Mouse (Mus musculus): ENCODE results near the gene Sdhb. TPM values are rescaled to one million over a fixed set of nuclear protein-coding genes. Genes with fewer than 3 reads are reported as not detected.

The Sdhb gene
- polyA plus RNA-seq, 1 experiment: 165 TPM

- DNase-seq (ENCODE audit: low read depth): no peak
Measured at GRCm38 (mm10) chr4:140948481-140948880, 12.5 kb upstream of the Sdhb start.

- no peak for DNase-seq (ENCODE audit: low read depth)
Measured at GRCm38 (mm10) chr4:140949052-140949451, 12.0 kb upstream of the Sdhb start.

- DNase-seq (ENCODE audit: low read depth): no peak
Measured at GRCm38 (mm10) chr4:140949616-140950015, 11.4 kb upstream of the Sdhb start.

GRCm38 (mm10) chr4:140950574-140950973 lies 10.4 kb upstream of the Sdhb start:
- DNase-seq (ENCODE audit: low read depth): no peak

DNA sequence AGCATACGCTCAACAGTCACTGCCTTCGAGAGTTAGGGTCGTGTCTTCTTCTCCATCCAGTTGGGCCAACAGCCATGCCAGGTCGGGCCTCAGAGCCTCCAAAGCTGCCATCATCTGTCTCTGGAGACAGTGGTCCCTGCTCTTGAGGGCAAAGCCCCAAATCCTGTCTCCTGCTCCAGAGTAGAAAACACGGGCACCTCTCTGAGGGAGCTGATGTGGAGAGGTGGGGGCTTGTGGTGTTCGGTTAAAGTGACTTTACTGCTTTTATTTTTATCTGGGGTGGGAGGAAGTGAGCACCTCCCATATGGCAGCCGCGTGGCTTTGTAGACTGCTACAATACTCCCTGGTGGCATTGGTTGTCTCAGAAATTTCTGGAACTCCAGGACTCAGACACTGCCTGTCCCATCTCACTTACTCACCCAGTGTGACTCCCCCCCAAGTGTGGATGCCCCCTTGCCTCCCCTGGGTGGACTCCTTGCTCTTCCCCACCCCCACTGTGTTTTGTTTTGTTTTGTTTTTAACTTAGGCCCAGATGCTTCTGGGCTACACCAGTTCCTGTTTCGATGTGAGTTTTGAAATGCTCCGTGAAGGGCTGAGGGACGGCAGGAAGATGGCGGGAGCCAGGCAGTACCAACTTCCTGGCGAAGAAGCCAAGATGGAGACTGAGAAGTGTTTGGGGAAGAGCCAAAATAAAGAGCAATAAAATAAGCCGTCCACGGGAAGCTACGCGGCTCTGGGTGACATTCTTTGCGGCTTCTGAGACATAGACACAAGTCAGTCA lies 9.0 kb upstream of the Sdhb start:
- DNase-seq (ENCODE audit: low read depth): no peak

DNA sequence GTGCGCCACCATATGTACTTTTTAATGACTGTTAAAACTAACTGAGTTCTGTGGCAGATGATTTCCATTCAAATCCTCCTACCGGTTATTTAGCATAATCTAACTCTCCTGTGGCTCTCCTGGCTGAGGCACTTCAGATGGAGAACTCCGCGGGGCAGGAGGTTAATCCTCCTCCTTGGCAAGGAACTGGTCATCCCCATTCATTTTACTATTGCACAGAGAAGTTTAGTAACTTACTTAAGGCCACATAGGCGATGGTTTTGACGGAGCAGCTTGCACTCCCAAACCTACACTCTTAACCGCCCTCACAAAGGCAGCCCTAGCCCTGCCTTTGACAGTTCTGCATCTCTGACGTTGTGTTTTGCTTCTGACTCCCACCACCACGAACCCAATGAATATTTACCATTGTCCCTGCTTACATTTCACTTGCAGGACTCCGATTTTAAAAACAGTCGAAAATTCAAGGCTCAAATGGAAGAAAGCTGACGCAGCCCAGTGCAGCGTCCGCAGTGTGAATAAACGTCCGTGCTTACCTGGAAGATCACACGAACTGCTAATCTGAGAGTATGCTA lies 3.8 kb upstream of the Sdhb start:
- DNase-seq (ENCODE audit: low read depth): no peak

- no peak for DNase-seq (ENCODE audit: low read depth)
Measured at GRCm38 (mm10) chr4:140957725-140958124, 3.3 kb upstream of the Sdhb start.

GRCm38 (mm10) chr4:140958319-140958718 lies 2.7 kb upstream of the Sdhb start:
- no peak for DNase-seq (ENCODE audit: low read depth)

- no peak for DNase-seq (ENCODE audit: low read depth)
Measured at GRCm38 (mm10) chr4:140959128-140959679, 1.8 kb upstream of the Sdhb start.

GRCm38 (mm10) chr4:140959715-140960479 lies 1.1 kb upstream of the Sdhb start:
- no peak for DNase-seq (ENCODE audit: low read depth)

DNA sequence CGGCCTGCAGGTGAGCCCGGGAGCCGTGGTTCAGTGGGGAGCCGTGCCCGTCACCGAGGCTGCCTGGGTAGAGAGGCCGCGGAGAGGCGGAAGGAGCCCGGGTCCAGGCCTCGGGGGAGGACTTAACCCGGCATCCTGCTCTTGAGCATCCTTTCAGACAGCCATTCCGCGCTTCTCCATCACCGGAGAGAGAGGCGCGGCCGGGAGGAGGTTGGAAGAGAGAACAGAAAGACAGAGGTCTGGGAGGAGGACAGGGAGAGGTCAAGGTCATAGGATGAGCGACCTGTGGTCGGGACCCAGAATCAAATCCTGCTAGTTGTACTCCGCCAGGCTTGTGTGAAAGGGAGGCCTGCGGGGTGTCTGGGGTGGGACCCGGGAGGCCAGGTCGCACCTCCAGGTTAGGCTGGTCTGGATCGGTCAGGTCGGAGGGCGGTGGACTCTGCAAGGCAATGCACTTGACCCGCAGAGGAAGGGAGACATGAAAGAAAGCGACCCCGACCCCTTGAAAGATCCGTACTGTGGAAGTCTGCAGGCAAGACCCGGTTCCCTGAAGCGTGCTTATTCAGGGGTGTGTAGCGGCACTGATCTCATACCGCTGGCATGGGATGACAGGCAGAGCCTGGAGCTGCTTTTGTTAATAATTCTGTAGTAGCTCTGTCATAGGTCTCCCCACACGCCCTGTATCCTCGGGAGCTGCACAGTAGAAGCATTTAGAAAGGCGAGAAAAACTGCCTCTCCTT lies 634 bp downstream of the Sdhb start:
- no peak for DNase-seq (ENCODE audit: low read depth)

DNA sequence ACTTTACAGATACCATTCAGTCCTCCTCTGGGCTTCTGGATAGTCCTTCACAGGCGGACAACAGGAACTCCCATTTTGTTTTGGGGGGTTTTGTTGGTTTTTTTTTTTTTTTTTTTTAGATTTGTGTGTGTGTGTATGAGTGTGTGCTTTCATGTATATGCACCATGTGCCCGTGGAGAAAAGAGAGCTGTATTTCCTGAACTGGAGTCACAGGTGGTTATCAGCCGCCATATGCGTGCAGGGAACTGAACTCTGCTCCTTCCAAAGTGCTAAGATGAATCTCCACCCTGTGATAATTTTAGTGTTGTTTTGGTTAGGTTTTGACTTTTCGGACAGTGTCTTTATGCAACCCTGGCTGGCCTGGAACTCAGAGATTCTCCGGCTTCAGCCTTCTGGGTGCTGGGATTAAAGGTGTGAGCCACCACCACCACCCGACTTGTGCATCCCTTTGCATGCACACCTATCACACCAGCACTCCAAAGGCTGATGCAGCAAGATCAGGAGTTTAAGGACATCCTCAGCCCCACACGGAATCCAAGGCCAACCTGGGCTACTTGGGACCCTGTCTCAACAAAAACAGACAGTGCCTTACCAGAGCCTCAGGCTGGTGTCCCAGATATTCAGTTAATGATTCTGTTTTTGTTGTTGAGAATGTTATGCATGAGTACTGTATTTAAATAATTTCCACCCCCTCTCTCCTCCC lies 1.4 kb downstream of the Sdhb start:
- no peak for DNase-seq (ENCODE audit: low read depth)

DNA sequence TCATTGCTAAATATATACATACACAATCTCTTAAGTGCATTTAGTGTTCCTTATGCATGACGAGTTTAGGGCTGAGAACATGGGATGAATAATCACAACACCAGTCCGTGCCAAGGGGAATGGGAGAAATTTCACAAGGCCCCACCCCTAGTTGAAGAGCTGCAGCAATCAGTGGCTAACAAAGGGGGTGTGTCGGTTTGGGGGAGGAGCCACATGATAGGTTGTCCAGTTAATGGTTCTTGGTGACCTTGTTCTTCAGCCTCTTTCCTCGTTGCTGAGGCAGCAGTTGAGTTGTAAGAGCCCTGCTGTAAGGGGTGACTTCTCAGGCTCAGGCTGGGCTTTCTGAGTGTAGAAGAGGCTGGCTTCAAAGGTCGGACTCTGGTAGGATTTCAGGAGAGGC lies 1.9 kb downstream of the Sdhb start:
- no peak for DNase-seq (ENCODE audit: low read depth)

- no peak for DNase-seq (ENCODE audit: low read depth)
Measured at GRCm38 (mm10) chr4:140963941-140964597, 3.1 kb downstream of the Sdhb start.

- DNase-seq (ENCODE audit: low read depth): no peak
Measured at GRCm38 (mm10) chr4:140964620-140965019, 3.6 kb downstream of the Sdhb start.

- DNase-seq (ENCODE audit: low read depth): no peak
Measured at GRCm38 (mm10) chr4:140967386-140968159, 6.6 kb downstream of the Sdhb start.

GRCm38 (mm10) chr4:140971691-140972090 lies 10.7 kb downstream of the Sdhb start:
- no peak for DNase-seq (ENCODE audit: low read depth)

DNA sequence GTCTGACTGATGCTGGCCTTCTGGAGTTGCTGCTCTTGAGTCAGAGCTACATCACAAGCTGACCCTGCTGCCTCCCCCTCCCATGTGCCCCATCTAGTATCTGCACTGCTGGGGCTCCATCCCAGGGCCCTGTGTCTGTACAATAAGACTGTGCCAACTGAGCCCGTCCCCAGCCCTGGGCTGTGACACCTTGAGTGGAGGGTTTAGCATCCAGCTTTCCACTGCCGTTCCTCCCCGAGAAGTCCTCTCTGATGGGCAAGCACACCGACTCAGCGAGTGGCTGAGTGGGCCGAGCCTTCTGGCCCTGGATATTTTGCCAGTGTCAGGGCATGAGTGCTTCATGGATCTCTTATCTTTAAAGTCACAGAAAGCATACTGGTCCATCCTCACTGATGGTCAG lies 13.4 kb downstream of the Sdhb start:
- DNase-seq (ENCODE audit: low read depth): no peak

DNA sequence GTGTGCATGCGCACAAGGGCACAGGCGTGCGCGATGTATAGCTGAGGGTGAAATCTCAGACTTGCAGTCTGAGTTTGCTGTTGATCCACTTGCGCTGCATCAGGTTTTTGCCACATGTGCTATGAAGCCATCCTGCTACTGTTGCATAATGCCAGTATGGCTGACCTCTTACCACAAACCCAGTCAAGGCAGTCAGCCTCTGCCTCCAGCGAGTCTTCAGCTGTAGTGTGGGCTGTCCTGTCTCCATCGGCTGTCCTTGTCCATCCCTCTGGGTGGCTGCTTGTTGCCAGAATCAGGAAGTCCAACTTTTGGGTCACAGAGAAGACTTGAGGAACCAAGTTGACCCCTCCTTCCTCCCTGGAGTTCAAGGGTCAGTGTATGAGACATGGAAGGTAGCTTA lies 14.4 kb downstream of the Sdhb start:
- no peak for DNase-seq (ENCODE audit: low read depth)

DNA sequence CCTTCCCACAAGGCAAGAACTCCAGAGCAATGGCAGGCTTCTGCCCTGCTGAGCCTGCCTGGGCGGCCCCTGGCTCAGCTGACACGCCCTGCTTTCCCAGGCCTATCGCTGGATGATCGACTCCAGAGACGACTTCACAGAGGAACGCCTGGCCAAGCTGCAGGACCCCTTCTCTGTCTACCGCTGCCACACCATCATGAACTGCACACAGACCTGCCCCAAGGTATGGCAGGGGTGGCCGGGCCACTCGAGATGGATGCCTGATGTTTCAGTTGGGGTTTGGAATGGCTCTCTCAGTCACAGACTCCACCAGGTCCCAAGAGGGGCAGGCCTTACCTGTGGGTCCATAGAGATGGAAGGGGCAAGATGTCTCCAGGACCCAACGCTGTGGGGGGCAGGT lies 16.3 kb downstream of the Sdhb start:
- DNase-seq (ENCODE audit: low read depth): no peak
